Mouse (Mus musculus): ENCODE data around the gene Col15a1. TPM values are rescaled to one million over a fixed set of nuclear protein-coding genes. Genes with fewer than 3 reads are reported as not detected.

Gene Col15a1
- total RNA-seq, 1 experiment from 2014 or later, result not detected

DNA sequence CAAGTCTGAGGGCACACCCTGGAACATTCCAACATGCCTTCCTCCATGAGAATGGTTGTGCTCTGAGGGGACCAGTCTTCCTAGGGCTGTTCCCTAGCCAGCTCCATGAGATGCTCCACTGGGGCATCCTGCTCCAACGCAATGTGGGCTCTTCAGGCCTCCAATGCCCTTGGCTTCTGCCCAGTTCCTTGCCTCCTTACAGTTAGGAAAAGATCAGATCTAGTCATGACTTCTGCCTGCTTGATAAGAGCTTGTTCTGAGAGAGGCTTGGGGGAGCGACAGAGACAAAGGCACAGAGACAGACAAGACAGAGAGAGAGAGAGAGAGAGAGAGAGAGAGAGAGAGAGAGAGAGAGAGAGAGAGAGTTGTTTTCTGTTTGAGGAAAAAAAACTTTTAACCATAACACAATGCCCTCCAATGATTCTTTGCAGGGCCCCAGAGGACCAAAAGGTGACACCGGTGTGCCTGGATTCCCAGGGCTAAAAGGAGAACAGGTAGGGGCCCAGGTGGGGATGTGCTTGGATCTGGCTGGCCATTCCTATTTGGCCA is 78.7 kb downstream of the Col15a1 start:
- ATAC-seq (replicated peaks in 1 of 2; ENCODE audit: insufficient read depth in 1 of 2, low FRiP score in 2 of 2, low TSS enrichment in 1 of 2, low read depth in 1 of 2, poor library complexity in 2 of 2, severe bottlenecking in 2 of 2), result no peak

DNA sequence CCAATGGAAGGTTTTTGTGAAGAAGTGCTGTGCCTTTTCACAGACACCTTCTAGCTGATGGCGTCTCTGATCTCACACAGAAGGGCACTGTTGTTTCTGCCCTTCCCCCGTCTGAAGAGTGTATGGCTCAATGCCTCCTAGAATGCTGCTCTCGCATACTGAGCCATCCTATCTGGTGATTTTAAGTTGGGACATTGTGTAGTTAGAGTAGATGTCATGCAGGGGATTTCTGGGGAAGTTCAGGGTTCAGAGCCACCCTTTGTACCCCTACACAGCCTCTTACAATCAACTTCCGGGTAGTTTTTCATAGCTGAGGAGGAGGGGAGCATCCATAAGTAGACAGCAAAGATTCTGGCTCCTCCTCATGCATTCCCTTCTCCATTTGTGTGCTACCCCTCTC is 79.5 kb downstream of the Col15a1 start:
- no peak for ATAC-seq (replicated peaks in 1 of 2; ENCODE audit: insufficient read depth in 1 of 2, low FRiP score in 2 of 2, low TSS enrichment in 1 of 2, low read depth in 1 of 2, poor library complexity in 2 of 2, severe bottlenecking in 2 of 2)

DNA sequence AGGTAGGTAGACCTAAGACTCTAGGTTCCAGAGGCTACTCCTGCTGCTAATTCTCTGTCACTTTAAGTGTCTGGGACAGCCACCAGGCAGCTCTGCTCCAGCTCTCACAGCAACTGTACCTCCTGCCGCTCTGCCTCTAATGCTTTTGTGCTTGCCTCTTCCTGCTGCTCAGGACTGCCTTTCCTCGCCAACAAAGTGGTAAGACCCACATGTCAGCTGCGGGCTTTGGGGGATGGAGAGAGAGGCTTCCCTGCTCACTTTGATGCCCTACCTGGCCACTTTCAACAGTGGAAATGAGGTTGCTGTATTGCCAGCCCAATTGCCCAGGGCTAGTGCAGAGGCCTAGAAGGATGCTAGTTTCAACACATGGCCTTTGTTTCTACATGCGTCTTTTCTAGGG is 80.3 kb downstream of the Col15a1 start:
- no peak for ATAC-seq (replicated peaks in 1 of 2; ENCODE audit: insufficient read depth in 1 of 2, low FRiP score in 2 of 2, low TSS enrichment in 1 of 2, low read depth in 1 of 2, poor library complexity in 2 of 2, severe bottlenecking in 2 of 2)

DNA sequence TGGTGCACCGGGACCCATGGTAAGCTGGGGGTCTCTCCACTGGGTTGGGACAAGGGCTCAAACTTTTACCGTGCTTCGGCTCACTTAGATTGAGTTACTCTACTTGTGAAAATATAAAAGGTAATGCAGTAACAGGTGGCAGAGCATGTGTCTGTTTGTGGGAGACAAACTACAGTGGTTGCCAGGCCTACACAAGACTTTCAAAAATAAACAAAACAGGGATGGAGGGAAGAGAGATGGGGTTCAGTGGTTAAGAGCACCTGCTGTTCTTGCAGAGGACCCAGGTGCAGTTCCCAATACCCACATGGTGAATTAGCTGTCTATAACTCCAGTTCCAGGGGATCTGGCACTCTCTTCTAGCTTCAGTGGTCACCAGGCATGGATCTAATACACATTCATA is 81.6 kb downstream of the Col15a1 start:
- ATAC-seq (replicated peaks in 1 of 2; ENCODE audit: insufficient read depth in 1 of 2, low FRiP score in 2 of 2, low TSS enrichment in 1 of 2, low read depth in 1 of 2, poor library complexity in 2 of 2, severe bottlenecking in 2 of 2), result no peak

DNA sequence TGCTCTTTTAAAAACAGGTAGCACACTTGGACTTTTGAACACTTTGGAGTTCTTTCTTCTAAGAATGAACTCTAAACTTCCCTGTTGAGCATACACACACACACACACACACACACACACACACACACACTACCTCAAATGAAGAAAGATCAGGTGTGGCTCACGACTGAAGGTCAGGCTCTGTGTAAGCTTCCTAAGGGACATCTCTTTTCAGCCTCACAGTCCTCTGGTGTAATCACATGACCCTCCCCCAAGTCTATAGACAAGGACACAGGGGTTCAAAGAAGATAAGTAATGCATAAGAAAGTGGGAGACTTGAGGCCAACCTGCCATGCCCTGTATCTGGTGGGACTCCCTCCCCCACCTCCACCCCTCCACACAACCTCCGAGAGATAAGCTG is 82.5 kb downstream of the Col15a1 start:
- no peak for ATAC-seq (replicated peaks in 1 of 2; ENCODE audit: insufficient read depth in 1 of 2, low FRiP score in 2 of 2, low TSS enrichment in 1 of 2, low read depth in 1 of 2, poor library complexity in 2 of 2, severe bottlenecking in 2 of 2)

DNA sequence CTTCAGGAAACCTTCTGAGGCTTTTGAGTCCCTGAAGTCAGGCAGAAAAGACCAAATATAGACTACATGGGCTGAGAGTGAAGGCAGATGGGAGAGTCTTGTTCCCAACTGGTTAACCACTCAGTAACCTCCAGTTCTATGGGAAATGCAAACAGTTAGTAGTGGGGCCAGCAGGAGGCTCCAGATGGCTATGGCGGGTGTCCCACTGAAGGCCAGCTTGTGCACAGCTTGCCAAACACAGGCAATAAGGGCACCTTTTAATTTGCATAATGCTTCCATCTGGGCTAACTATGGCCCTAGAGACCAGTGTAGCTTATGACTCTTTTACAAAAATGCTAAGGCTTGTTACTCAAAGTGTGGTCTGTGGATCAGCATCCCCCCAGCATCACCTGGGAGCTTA is 83.1 kb downstream of the Col15a1 start:
- ATAC-seq (replicated peaks in 1 of 2; ENCODE audit: insufficient read depth in 1 of 2, low FRiP score in 2 of 2, low TSS enrichment in 1 of 2, low read depth in 1 of 2, poor library complexity in 2 of 2, severe bottlenecking in 2 of 2), result no peak

DNA sequence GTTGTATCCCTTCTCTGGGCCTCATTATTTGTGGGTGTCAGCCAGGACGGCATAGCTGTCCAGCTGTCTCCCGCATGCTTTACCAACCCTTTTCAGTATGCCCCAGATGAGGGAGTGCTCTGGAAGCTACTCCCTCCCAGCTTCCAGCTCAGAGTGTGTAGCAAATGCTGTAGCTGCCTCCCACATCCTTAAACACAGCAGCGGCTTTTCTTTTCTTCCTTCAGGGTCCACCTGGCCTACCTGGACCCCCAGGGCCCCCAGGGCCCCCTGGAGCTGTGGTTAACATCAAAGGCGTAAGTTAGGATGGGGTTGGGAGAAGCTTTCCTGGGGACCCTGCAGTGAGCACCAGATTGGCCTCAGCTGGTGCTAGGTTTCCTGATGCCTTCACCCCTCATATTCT is 85.0 kb downstream of the Col15a1 start:
- ATAC-seq (replicated peaks in 1 of 2; ENCODE audit: insufficient read depth in 1 of 2, low FRiP score in 2 of 2, low TSS enrichment in 1 of 2, low read depth in 1 of 2, poor library complexity in 2 of 2, severe bottlenecking in 2 of 2), result no peak

DNA sequence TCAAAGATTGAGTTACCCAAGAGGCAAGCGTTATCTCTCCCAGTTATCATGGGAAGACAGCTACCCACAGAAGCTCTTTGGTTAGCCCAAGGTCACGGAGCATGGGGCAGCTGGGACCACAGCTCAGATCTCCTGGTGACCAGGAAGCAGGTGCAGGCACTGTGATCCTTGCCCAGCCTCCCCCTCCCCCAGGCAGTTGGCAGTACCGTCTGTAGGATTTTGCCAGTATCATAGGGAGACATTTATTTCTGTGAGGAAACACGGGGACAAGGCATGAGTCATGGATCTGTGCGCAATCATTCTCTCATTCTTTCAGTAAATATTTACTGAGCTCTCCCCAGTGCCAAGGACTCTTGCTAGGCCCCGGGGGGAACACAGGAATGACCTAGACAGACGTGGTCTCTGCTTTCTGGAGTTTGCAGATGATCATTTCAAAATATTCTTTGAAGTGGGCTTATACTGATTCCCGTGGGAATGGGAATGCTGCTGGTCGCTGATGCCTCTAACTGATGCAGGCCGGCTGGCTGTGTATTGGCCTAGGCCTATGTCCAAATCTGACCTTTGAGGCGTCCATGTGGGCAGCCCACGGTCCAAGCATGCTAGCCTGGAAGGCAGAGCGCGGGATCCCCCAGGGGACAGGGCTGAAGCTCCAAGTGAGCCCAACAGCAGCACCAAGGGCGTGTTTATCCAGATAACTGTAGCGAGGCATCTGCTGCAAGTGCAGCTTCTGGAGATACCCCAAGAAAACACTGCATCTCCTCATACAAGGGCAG is 86.0 kb downstream of the Col15a1 start:
- peak; percentile 60 to 62 for ATAC-seq (replicated peaks in 1 of 2; ENCODE audit: insufficient read depth in 1 of 2, low FRiP score in 2 of 2, low TSS enrichment in 1 of 2, low read depth in 1 of 2, poor library complexity in 2 of 2, severe bottlenecking in 2 of 2)

DNA sequence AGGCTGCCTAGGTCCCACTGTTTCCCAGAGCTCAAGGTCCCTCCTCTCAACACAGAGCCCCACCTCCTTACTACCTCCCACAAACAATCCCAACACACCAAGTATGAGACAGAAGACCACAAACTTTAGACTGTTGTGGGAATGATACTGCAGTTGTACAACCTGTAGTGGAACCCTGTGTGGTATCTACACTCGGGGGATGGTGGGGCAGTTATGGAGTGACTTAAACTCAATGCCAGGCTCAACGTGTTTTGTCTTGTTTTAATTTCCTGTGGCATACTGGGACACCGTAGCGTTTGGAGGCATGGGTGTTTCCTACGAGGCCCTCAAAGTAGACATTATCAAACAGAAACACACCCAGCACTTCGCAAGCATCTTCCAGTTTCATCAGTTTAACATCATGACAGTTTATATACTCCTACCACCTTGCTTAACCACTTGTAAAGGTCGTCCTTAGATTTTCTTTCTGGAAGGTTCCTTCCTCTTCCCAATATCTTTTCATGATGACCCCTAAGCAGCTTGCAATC is 86.6 kb downstream of the Col15a1 start:
- 0 out of 4 replicates have a peak, but pooled peaks of 1 of the 2 experiments have one; percentile 12 for ATAC-seq (replicated peaks in 1 of 2; ENCODE audit: insufficient read depth in 1 of 2, low FRiP score in 2 of 2, low TSS enrichment in 1 of 2, low read depth in 1 of 2, poor library complexity in 2 of 2, severe bottlenecking in 2 of 2)

DNA sequence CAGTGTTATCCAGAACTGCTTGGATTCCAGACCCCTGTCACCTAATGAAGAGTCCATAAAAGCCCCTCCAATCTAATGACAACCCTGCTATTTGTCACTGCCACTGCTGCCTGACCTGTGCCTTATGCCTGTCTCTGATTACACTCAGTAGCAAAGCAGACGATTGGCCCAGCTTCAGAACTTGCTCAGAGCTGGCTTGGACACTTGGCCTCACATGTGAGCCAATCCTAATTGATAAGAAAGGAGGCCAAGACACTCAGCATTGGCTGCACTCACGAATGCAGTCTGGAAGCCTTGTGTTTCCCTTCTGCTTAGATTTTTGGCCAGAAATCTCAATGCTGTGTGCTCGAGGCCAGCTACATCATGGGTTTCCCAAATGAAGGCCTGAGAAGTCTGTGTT is 87.6 kb downstream of the Col15a1 start:
- no peak for ATAC-seq (replicated peaks in 1 of 2; ENCODE audit: insufficient read depth in 1 of 2, low FRiP score in 2 of 2, low TSS enrichment in 1 of 2, low read depth in 1 of 2, poor library complexity in 2 of 2, severe bottlenecking in 2 of 2)

DNA sequence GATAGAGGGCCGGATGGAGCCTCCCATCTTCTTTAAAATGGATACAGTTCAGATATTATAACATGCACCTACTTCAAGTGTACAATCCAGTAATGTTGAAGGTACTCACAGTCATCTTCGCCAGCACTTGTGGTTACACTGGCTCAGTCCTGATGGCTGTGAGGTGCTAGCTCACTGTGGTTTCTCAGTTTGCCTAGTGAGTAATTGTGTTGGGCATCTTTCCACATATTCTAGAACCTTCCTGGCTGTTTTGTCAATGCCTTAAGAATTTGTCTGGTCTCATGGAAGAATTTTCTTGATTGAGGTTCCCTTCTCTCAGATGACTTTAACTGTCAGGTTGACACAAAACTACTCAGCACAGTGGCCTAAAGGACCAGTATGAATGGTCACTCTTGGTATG is 92.7 kb downstream of the Col15a1 start:
- ATAC-seq (replicated peaks in 1 of 2; ENCODE audit: insufficient read depth in 1 of 2, low FRiP score in 2 of 2, low TSS enrichment in 1 of 2, low read depth in 1 of 2, poor library complexity in 2 of 2, severe bottlenecking in 2 of 2), result no peak

DNA sequence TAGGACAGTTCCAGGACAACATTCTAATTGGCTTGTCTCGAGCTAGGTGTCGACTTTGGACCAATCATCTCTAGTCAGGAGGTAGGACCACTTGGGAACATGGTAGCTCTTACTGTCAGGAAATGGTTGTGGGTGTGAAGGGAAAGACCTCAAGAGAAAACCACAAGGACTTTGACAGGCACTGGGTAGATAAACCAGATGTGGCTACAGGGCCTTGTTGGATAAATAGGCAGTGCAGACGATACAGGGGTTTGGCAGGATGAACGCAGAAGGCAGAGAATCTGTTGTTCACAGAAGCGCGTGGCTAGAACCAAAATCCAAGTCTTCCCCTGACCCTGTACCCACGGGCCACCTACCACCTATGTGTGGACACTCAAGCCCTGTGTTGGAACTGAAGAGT is 94.6 kb downstream of the Col15a1 start:
- ATAC-seq (replicated peaks in 1 of 2; ENCODE audit: insufficient read depth in 1 of 2, low FRiP score in 2 of 2, low TSS enrichment in 1 of 2, low read depth in 1 of 2, poor library complexity in 2 of 2, severe bottlenecking in 2 of 2), result peak; percentile 15 to 34; a peak in 1 of 4 replicates

DNA sequence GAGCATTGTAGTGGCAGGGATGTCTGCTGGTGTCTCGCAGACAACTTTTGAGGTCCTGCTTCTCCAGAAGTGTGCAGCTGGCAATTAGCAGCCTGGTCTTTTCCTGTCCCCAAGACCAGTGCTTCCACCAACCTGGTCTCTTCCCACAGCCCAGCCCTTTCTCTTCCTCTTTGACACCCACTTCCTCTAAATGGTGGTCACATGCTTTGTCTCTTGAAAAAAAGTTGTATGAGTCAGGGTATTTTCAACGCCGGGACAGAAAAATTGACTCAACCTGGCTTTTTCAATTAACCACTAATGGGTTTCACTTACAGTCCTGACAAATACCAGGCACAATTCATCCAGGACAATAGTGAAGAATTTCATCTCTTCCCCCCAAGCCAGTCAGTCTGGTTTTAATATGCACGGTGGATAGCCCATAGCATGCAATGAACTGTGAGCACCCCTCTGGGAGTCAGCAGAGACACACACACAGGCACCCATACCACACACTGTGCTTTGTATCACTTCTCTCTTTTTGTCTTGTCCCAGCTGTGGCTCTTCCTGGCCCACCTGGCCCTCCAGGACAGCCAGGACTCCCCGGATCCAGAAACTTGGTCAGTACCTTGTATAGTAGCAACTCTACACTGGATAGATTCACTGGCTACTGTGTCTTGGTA is 95.5 kb downstream of the Col15a1 start:
- ATAC-seq (replicated peaks in 1 of 2; ENCODE audit: insufficient read depth in 1 of 2, low FRiP score in 2 of 2, low TSS enrichment in 1 of 2, low read depth in 1 of 2, poor library complexity in 2 of 2, severe bottlenecking in 2 of 2), result peak; percentile 77 to 85

DNA sequence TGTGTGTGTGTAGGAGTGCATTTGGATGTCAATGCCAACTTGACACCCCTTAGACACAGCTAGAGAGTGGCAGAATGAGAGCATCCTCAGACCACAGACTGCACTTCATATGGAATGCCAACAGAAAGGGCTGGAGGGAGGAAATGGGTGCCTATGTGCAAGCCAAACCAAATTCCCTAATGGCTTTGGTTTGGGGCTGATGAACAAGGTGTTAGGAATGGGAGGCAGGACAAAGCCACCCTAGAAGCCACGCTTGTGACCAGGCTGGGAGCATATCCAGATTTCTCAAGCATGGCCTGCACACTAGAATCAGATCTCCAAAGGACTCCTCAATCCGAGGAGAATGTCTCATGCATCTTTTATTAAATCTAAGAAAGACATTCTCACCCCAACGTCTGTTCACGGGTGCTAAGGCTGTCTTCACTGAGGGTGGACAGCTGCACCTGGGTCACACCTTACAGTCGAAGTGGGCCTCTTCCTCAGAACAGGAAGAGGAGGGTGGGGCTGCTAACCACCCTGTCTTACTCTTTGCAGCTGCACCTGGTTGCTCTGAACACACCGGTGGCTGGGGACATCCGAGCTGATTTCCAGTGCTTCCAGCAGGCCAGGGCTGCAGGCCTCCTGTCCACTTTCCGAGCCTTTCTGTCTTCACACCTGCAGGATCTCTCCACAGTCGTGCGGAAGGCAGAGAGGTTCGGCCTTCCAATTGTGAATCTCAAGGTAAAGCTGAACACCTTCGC is 102.1 kb downstream of the Col15a1 start:
- ATAC-seq (replicated peaks in 1 of 2; ENCODE audit: insufficient read depth in 1 of 2, low FRiP score in 2 of 2, low TSS enrichment in 1 of 2, low read depth in 1 of 2, poor library complexity in 2 of 2, severe bottlenecking in 2 of 2), result no peak

DNA sequence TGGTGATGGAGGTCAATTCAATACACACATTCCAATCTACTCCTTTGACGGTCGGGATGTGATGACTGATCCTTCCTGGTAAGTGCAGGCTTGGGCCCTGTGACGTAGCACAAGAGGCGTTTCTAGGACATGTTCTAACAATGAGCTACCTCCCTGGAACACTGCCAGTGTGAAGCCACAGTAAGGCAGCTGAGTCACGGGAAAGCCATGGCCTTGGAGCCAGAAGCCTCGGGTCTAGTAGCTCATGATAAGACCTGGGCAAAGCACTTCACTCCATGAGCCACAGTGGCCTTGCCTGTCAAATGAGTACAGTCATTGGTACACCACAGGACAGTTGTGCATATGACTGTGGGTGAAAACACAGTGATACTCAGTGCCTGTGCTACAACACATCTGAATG is 102.9 kb downstream of the Col15a1 start:
- ATAC-seq (replicated peaks in 1 of 2; ENCODE audit: insufficient read depth in 1 of 2, low FRiP score in 2 of 2, low TSS enrichment in 1 of 2, low read depth in 1 of 2, poor library complexity in 2 of 2, severe bottlenecking in 2 of 2), result peak; percentile 50 to 59

DNA sequence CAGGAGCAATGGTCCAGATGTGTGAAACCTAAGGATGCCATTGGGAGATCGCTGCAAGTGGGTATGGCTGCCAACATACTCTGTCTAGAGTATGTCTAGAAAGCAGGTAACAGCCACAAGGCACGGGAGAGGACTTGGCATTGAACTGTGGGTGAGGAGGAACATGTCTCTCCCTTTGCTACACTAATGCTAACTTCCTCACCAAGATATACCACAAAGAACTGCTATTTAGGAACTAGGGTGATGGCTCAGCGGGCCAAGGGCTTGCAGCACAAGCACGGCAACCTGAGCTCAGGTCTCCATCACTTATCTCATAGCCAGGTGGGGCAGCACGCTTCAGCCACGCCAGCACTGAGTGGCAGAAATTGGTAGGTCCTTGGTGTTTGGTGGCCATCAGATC is 103.5 kb downstream of the Col15a1 start:
- ATAC-seq (replicated peaks in 1 of 2; ENCODE audit: insufficient read depth in 1 of 2, low FRiP score in 2 of 2, low TSS enrichment in 1 of 2, low read depth in 1 of 2, poor library complexity in 2 of 2, severe bottlenecking in 2 of 2), result 0 out of 4 replicates have a peak, but pooled peaks of 1 of the 2 experiments have one; percentile 37

DNA sequence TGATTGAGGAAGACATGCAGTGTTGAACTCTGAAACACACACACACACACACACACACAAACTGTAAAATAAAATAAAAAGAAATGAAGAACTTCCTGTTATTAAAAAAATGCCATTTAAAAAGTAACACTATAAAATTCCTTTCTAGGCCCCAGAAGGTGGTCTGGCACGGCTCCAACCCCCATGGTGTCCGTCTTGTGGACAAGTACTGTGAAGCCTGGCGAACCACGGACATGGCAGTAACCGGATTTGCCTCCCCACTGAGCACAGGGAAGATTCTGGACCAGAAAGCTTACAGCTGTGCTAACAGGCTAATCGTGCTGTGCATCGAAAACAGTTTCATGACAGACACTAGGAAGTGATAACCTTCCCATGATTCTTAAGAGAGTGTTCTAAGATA is 104.0 kb downstream of the Col15a1 start:
- no peak for ATAC-seq (replicated peaks in 1 of 2; ENCODE audit: insufficient read depth in 1 of 2, low FRiP score in 2 of 2, low TSS enrichment in 1 of 2, low read depth in 1 of 2, poor library complexity in 2 of 2, severe bottlenecking in 2 of 2)

DNA sequence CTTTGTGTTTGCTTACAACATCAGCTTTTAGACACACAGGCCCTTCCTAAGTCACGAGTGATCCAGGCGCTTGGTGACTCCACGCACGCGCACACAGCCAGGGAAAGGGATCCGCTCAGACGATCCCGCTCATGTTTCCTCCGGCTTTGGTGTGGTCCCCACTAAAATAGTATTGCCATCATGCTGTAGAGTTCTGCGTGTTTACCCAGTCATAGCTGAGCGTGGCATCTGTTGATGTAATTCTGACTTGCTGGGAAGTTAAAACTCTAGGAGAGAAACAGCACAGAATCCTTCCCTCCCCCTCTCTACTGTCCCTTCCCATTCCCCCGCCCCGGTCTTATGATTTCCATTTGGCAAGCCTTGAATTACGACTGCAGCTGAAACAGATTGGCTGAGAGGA is 104.7 kb downstream of the Col15a1 start:
- no peak for ATAC-seq (replicated peaks in 1 of 2; ENCODE audit: insufficient read depth in 1 of 2, low FRiP score in 2 of 2, low TSS enrichment in 1 of 2, low read depth in 1 of 2, poor library complexity in 2 of 2, severe bottlenecking in 2 of 2)
